Mouse (Mus musculus): ENCODE data around the gene Tgif2.

GRCm38 (mm10) chr2:156804589-156804988 is 35.2 kb upstream of the Tgif2 start:
- TF ChIP-seq CTCF (IDR thresholded peaks at IDR 0.05; ENCODE audit: borderline replicate concordance, insufficient read depth, low read depth, low read length) = no peak
- no peak for TF ChIP-seq POLR2A (IDR thresholded peaks at IDR 0.05; ENCODE audit: borderline replicate concordance, insufficient read depth, low read length)

All from cerebellum, adult 2 months (tissue).